Mouse (Mus musculus): Measurements from ENCODE around the gene Zxdc. TPM values are rescaled to one million over a fixed set of nuclear protein-coding genes. Genes with fewer than 3 reads are reported as not detected.
A peak's percentile ranks its signal among the peaks of the same experiment; 100 is the strongest.

The Zxdc gene
- polyA plus RNA-seq, 1 experiment from 2014 or later, result 11.5 TPM

GRCm38 (mm10) chr6:90359445-90359844 is 9.8 kb upstream of the Zxdc start:
- Histone ChIP-seq H3K4me2 (ENCODE audit: low read length) (no peak overlapping the region), H3K4me1 (ENCODE audit: control insufficient read depth in 2 of 2, insufficient read depth in 2 of 2, low read length in 2 of 2) (peaks cover 16 to 17% of the 10 kb centered on the region in 2 experiments)
- WGBS, result 68% methylated on average over 2 of the region's 2 CpGs

GRCm38 (mm10) chr6:90360024-90360781 is 9.1 kb upstream of the Zxdc start:
- Histone ChIP-seq H3K4me2 (ENCODE audit: low read length) (no peak overlapping the region), H3K9me3 (ENCODE audit: control insufficient read depth, low read length) (no peaks in the 10 kb centered on the region), H3K9ac (ENCODE audit: low read length) (no peak overlapping the region), H3K4me1 (ENCODE audit: control insufficient read depth in 2 of 2, insufficient read depth in 2 of 2, low read length in 2 of 2) (peaks cover 16 to 17% of the 10 kb centered on the region in 2 experiments), H3K4me3 (ENCODE audit: control insufficient read depth in 1 of 2, insufficient read depth in 1 of 2, low read depth in 1 of 2, low read length in 2 of 2) (no peak overlapping the region), H3K27ac (replicated peaks in 1 of 2; ENCODE audit: control insufficient read depth in 1 of 2, insufficient read depth in 1 of 2, low read depth in 2 of 2, low read length in 2 of 2) (peak overlapping the region; percentile 34 to 53; a peak in 3 of 4 replicates), H3K36me3 (ENCODE audit: control insufficient read depth, insufficient read depth, low read length) (no peaks in the 10 kb centered on the region), H3K27me3 (ENCODE audit: control insufficient read depth, insufficient read depth, low read length) (no peaks in the 10 kb centered on the region)
- 28% methylated on average over 7 of the region's 7 CpGs for WGBS
- ATAC-seq (ENCODE audit: insufficient number of reproducible peaks, insufficient read depth, low FRiP score, low read depth), result peak; percentile 55; the same call in 1 of the 2 replicates

More at GRCm38 (mm10) chr6:90359445-90359844, 9.8 kb upstream of the Zxdc start:
- no peak overlapping the region for H3K4me3 ChIP-seq (ENCODE audit: control insufficient read depth in 1 of 2, insufficient read depth in 1 of 2, low read depth in 1 of 2, low read length in 2 of 2)
- H3K27ac ChIP-seq (replicated peaks in 1 of 2; ENCODE audit: control insufficient read depth in 1 of 2, insufficient read depth in 1 of 2, low read depth in 2 of 2, low read length in 2 of 2), result peak overlapping the region; percentile 31 to 34; a peak in 1 of 4 replicates
- no peak overlapping the region for H3K9ac ChIP-seq (ENCODE audit: low read length)
- no peaks in the 10 kb centered on the region for H3K27me3 ChIP-seq (ENCODE audit: control insufficient read depth, insufficient read depth, low read length)
- H3K9me3 ChIP-seq (ENCODE audit: control insufficient read depth, low read length), result no peaks in the 10 kb centered on the region
- ATAC-seq (ENCODE audit: insufficient number of reproducible peaks, insufficient read depth, low FRiP score, low read depth), result no peak
- H3K36me3 ChIP-seq (ENCODE audit: control insufficient read depth, insufficient read depth, low read length), result no peaks in the 10 kb centered on the region

DNA sequence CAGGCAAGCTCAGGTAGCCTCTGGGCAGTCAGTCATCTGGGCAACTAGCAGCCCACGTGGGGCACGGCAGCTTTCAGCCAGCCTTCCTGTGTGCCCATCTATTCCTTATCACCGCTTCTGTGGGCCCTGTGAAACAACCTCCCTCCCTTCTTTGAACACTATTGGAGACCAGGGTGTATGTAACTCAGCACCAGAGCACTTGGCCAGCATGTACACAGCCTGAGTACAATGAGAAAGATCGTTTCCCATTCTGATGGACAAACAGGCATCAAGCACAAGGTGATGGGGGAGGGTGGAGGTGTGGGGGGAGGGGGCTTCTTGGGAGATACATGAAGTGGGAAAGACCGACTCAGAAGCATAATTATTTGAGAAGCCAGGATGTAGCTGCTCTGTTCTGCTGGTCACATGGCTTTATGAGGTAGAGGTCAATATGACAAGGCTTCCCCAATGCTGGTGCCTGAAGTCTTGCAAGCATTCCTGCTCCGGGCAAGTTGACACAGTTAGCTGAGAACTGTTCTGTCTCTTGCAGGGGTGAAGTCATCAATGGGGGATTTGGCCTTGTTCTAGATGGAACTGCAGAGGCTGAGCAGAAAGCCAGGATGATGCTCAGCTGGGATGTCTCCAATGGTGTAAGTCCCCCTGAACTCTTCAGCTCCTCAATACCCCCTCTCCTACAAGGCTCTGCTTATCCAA is 8.2 kb upstream of the Zxdc start:
- H3K9ac ChIP-seq (ENCODE audit: low read length), result no peak overlapping the region
- no peak overlapping the region for H3K4me2 ChIP-seq (ENCODE audit: low read length)
- H3K4me1 ChIP-seq (ENCODE audit: control insufficient read depth in 2 of 2, insufficient read depth in 2 of 2, low read length in 2 of 2), result peaks cover 16 to 17% of the 10 kb centered on the region in 2 experiments
- no peaks in the 10 kb centered on the region for H3K36me3 ChIP-seq (ENCODE audit: control insufficient read depth, insufficient read depth, low read length)
- no peaks in the 10 kb centered on the region for H3K27me3 ChIP-seq (ENCODE audit: control insufficient read depth, insufficient read depth, low read length)
- no peak overlapping the region for H3K4me3 ChIP-seq (ENCODE audit: control insufficient read depth in 1 of 2, insufficient read depth in 1 of 2, low read depth in 1 of 2, low read length in 2 of 2)
- ATAC-seq (ENCODE audit: insufficient number of reproducible peaks, insufficient read depth, low FRiP score, low read depth), result no peak
- H3K27ac ChIP-seq (replicated peaks in 1 of 2; ENCODE audit: control insufficient read depth in 1 of 2, insufficient read depth in 1 of 2, low read depth in 2 of 2, low read length in 2 of 2), result peak overlapping the region in 1 of 2 experiments; percentile 34; a peak in 1 of 4 replicates
- WGBS, result 77% methylated on average over 6 of the region's 6 CpGs
- no peaks in the 10 kb centered on the region for H3K9me3 ChIP-seq (ENCODE audit: control insufficient read depth, low read length)

- H3K27me3 ChIP-seq (ENCODE audit: control insufficient read depth, insufficient read depth, low read length), result no peaks in the 10 kb centered on the region
- no peaks in the 10 kb centered on the region for H3K36me3 ChIP-seq (ENCODE audit: control insufficient read depth, insufficient read depth, low read length)
- ATAC-seq (ENCODE audit: insufficient number of reproducible peaks, insufficient read depth, low FRiP score, low read depth), result no peak
- no peak overlapping the region for H3K27ac ChIP-seq (replicated peaks in 1 of 2; ENCODE audit: control insufficient read depth in 1 of 2, insufficient read depth in 1 of 2, low read depth in 2 of 2, low read length in 2 of 2)
- no peaks in the 10 kb centered on the region for H3K9me3 ChIP-seq (ENCODE audit: control insufficient read depth, low read length)
- no peak overlapping the region for H3K4me3 ChIP-seq (ENCODE audit: control insufficient read depth in 1 of 2, insufficient read depth in 1 of 2, low read depth in 1 of 2, low read length in 2 of 2)
- no peak overlapping the region for H3K9ac ChIP-seq (ENCODE audit: low read length)
- WGBS, result 65% methylated on average over 5 of the region's 5 CpGs
- H3K4me1 ChIP-seq (ENCODE audit: control insufficient read depth in 2 of 2, insufficient read depth in 2 of 2, low read length in 2 of 2), result peaks cover 12 to 16% of the 10 kb centered on the region in 2 experiments
- H3K4me2 ChIP-seq (ENCODE audit: low read length), result no peak overlapping the region
These were observed 6.0 kb upstream of the Zxdc start for GRCm38 (mm10) chr6:90363301-90363700.

DNA sequence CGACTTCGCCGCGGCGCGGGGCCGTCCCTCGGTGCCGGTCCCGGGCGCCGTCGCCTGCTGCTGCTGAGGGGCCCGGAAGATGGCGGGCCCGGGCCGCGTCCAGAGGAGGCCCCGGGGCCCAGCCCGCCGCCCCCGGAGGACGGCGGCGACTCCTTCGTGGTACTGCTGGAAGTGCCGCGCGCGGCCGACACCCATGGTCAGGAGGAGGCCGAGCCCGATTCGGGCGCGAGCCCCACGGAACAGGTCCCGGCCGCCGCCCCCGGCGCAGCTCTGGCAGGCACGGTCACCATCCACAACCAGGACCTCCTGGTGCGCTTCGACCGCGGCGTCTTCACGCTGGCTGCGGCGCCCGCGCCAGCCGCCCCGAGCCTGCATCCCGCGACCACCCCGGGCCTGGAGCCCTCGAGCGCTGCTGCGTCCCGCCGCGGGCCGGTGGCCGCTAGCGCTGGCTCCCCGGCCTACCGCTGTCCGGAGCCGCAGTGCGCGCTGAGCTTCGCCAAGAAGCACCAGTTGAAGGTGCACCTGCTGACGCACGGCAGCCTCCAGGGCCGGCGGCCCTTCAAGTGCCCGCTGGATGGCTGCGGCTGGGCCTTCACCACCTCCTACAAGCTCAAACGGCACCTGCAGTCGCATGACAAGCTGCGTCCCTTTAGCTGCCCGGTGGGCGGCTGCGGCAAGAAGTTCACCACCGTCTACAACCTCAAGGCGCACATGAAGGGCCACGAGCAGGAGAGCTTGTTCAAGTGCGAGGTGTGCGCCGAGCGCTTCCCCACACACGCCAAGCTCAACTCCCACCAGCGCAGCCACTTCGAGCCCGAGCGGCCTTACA is 647 bp downstream of the Zxdc start:
- no peaks in the 10 kb centered on the region for H3K9me3 ChIP-seq (ENCODE audit: control insufficient read depth, low read length)
- peaks cover 4 to 22% of the 10 kb centered on the region in 2 experiments; a peak in 3 of 4 replicates for H3K4me1 ChIP-seq (ENCODE audit: control insufficient read depth in 2 of 2, insufficient read depth in 2 of 2, low read length in 2 of 2)
- peak overlapping the region; percentile 93 for H3K9ac ChIP-seq (ENCODE audit: low read length)
- no peaks in the 10 kb centered on the region for H3K27me3 ChIP-seq (ENCODE audit: control insufficient read depth, insufficient read depth, low read length)
- peaks cover 29% of the 10 kb centered on the region for H3K36me3 ChIP-seq (ENCODE audit: control insufficient read depth, insufficient read depth, low read length)
- ATAC-seq (ENCODE audit: insufficient number of reproducible peaks, insufficient read depth, low FRiP score, low read depth), result peak; percentile 64
- H3K27ac ChIP-seq (replicated peaks in 1 of 2; ENCODE audit: control insufficient read depth in 1 of 2, insufficient read depth in 1 of 2, low read depth in 2 of 2, low read length in 2 of 2), result peak overlapping the region; percentile 68 to 86
- peak overlapping the region; percentile 90 for H3K4me2 ChIP-seq (ENCODE audit: low read length)
- under 1% methylated on average over 97 of the region's 98 CpGs for WGBS
- peak overlapping the region; percentile 93 to 96 for H3K4me3 ChIP-seq (ENCODE audit: control insufficient read depth in 1 of 2, insufficient read depth in 1 of 2, low read depth in 1 of 2, low read length in 2 of 2)

DNA sequence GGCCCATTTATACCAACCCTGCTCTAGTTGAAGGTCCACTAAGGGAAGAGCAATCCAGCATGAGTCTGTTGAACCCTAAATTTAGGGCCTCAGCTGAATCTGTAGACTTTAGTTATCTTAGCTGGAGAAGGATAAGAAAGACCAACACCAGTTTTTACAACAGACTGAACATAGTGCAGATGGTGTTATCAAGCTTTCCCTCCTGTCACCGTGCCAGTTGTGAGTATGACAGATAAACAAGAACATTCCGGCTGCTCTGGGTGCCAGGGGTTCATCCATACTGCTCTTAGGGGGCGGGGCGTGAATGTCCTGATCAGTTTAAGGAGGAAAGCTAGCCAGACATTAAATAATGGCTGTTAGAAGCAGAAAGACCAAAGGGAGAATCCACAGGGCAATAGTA is 5.4 kb downstream of the Zxdc start:
- H3K36me3 ChIP-seq (ENCODE audit: control insufficient read depth, insufficient read depth, low read length), result peaks cover 75% of the 10 kb centered on the region
- 52% methylated on average over 4 of the region's 4 CpGs for WGBS

GRCm38 (mm10) chr6:90377708-90378107 is 8.4 kb downstream of the Zxdc start:
- ATAC-seq (ENCODE audit: insufficient number of reproducible peaks, insufficient read depth, low FRiP score, low read depth), result no peak
- Histone ChIP-seq H3K36me3 (ENCODE audit: control insufficient read depth, insufficient read depth, low read length) (peaks cover 99% of the 10 kb centered on the region), H3K27ac (replicated peaks in 1 of 2; ENCODE audit: control insufficient read depth in 1 of 2, insufficient read depth in 1 of 2, low read depth in 2 of 2, low read length in 2 of 2) (no peak overlapping the region), H3K27me3 (ENCODE audit: control insufficient read depth, insufficient read depth, low read length) (no peaks in the 10 kb centered on the region), H3K4me2 (ENCODE audit: low read length) (no peak overlapping the region), H3K9me3 (ENCODE audit: control insufficient read depth, low read length) (no peaks in the 10 kb centered on the region), H3K4me1 (ENCODE audit: control insufficient read depth in 2 of 2, insufficient read depth in 2 of 2, low read length in 2 of 2) (peaks cover 0 to 6% of the 10 kb centered on the region in 2 experiments; a peak in 1 of 4 replicates), H3K4me3 (ENCODE audit: control insufficient read depth in 1 of 2, insufficient read depth in 1 of 2, low read depth in 1 of 2, low read length in 2 of 2) (no peak overlapping the region), H3K9ac (ENCODE audit: low read length) (no peak overlapping the region)
- 93% methylated on average over 2 of the region's 2 CpGs for WGBS

More for the DNA sequence above, 5.4 kb downstream of the Zxdc start:
- no peak for ATAC-seq (ENCODE audit: insufficient number of reproducible peaks, insufficient read depth, low FRiP score, low read depth)
- no peak overlapping the region for H3K4me2 ChIP-seq (ENCODE audit: low read length)
- no peak overlapping the region for H3K27ac ChIP-seq (replicated peaks in 1 of 2; ENCODE audit: control insufficient read depth in 1 of 2, insufficient read depth in 1 of 2, low read depth in 2 of 2, low read length in 2 of 2)
- H3K9me3 ChIP-seq (ENCODE audit: control insufficient read depth, low read length), result no peaks in the 10 kb centered on the region
- no peaks in the 10 kb centered on the region for H3K27me3 ChIP-seq (ENCODE audit: control insufficient read depth, insufficient read depth, low read length)
- H3K4me1 ChIP-seq (ENCODE audit: control insufficient read depth in 2 of 2, insufficient read depth in 2 of 2, low read length in 2 of 2), result peaks cover 2 to 24% of the 10 kb centered on the region in 2 experiments; a peak in 3 of 4 replicates
- no peak overlapping the region for H3K4me3 ChIP-seq (ENCODE audit: control insufficient read depth in 1 of 2, insufficient read depth in 1 of 2, low read depth in 1 of 2, low read length in 2 of 2)
- no peak overlapping the region for H3K9ac ChIP-seq (ENCODE audit: low read length)
